Mouse (Mus musculus) E14TG2a.4 (cell line): ENCODE measurements around the gene Gab2.

ENCODE experiments used
- H3K27me3 ChIP-seq: 2 replicates; pipeline ENCODE4 v1.6.1; 2014; ENCODE audit warnings: low read length, control low read depth; ENCODE audit not compliant: insufficient read depth
- H3K36me3 ChIP-seq: 2 replicates; pipeline ENCODE4 v1.6.1; 2014; ENCODE audit warnings: low read length, control low read depth; ENCODE audit not compliant: insufficient read depth
- H3K4me1 ChIP-seq: replicated peaks from 2 replicates; pipeline ENCODE4 v1.6.1; 2014; ENCODE audit warnings: low read depth, low read length, control low read depth
- H3K4me3 ChIP-seq: replicated peaks from 2 replicates; pipeline ENCODE4 v1.5.1; 2014; ENCODE audit warnings: mild to moderate bottlenecking, low read length
- H3K9me3 ChIP-seq: 2 replicates; pipeline ENCODE4 v1.6.1; 2014; ENCODE audit warnings: low read length, control low read depth
- CTCF ChIP-seq: conservative IDR thresholded peaks from 2 replicates; pipeline ENCODE4 v1.5.1; 2014; ENCODE audit warnings: low read length
- NANOG ChIP-seq: IDR thresholded peaks from 2 replicates; pipeline ENCODE4 v1.6.1; 2014; ENCODE audit warnings: borderline replicate concordance, low read length, mixed read lengths
- POU5F1 ChIP-seq: IDR thresholded peaks from 2 replicates; pipeline ENCODE4 v1.6.1; 2014; ENCODE audit warnings: low read length, borderline replicate concordance

The Gab2 gene

GRCm38 (mm10) chr7:97171089-97171488 lies 89.7 kb downstream of the Gab2 start:
- H3K27me3 ChIP-seq = peaks cover 2% of the 10 kb centered on the region; the same call in 1 of the 2 replicates
- TF ChIP-seq NANOG (no peak), CTCF (no peak), POU5F1 (no peak)
- H3K4me3 ChIP-seq = no peak overlapping the region
- H3K36me3 ChIP-seq = no peaks in the 10 kb centered on the region
- no peaks in the 10 kb centered on the region for H3K4me1 ChIP-seq
- no peaks in the 10 kb centered on the region for H3K9me3 ChIP-seq

- no peak for TF ChIP-seq NANOG
- TF ChIP-seq CTCF = no peak
- TF ChIP-seq POU5F1 = no peak
- Histone ChIP-seq H3K27me3 (peaks cover 2% of the 10 kb centered on the region; the same call in 1 of the 2 replicates), H3K4me1 (no peaks in the 10 kb centered on the region), H3K4me3 (no peak overlapping the region), H3K9me3 (no peaks in the 10 kb centered on the region), H3K36me3 (no peaks in the 10 kb centered on the region)
These were observed 90.3 kb downstream of the Gab2 start for GRCm38 (mm10) chr7:97171719-97172118.

- TF ChIP-seq CTCF (no peak), POU5F1 (no peak), NANOG (no peak)
- Histone ChIP-seq H3K9me3 (no peaks in the 10 kb centered on the region), H3K36me3 (no peaks in the 10 kb centered on the region), H3K4me3 (no peak overlapping the region), H3K4me1 (no peaks in the 10 kb centered on the region), H3K27me3 (peaks cover 2% of the 10 kb centered on the region; the same call in 1 of the 2 replicates)
These were observed 90.7 kb downstream of the Gab2 start for GRCm38 (mm10) chr7:97172126-97172525.

GRCm38 (mm10) chr7:97181931-97182330 lies 100.5 kb downstream of the Gab2 start:
- TF ChIP-seq POU5F1 (no peak), NANOG (no peak), CTCF (no peak)
- Histone ChIP-seq H3K4me3 (no peak overlapping the region), H3K9me3 (no peaks in the 10 kb centered on the region), H3K36me3 (no peaks in the 10 kb centered on the region), H3K4me1 (no peaks in the 10 kb centered on the region), H3K27me3 (no peaks in the 10 kb centered on the region)

GRCm38 (mm10) chr7:97183426-97183825 lies 102.0 kb downstream of the Gab2 start:
- Histone ChIP-seq H3K4me3 (no peak overlapping the region), H3K27me3 (no peaks in the 10 kb centered on the region), H3K4me1 (no peaks in the 10 kb centered on the region), H3K36me3 (no peaks in the 10 kb centered on the region), H3K9me3 (no peaks in the 10 kb centered on the region)
- TF ChIP-seq POU5F1 (no peak), NANOG (no peak), CTCF (no peak)

- TF ChIP-seq NANOG = no peak
- no peak for TF ChIP-seq POU5F1
- no peak for TF ChIP-seq CTCF
- H3K27me3 ChIP-seq = no peaks in the 10 kb centered on the region
- no peak overlapping the region for H3K4me3 ChIP-seq
- H3K36me3 ChIP-seq = no peaks in the 10 kb centered on the region
- H3K9me3 ChIP-seq = no peaks in the 10 kb centered on the region
- H3K4me1 ChIP-seq = no peaks in the 10 kb centered on the region
These were observed 102.6 kb downstream of the Gab2 start for GRCm38 (mm10) chr7:97184005-97184404.

- TF ChIP-seq POU5F1 (no peak), CTCF (no peak), NANOG (no peak)
- Histone ChIP-seq H3K4me1 (no peaks in the 10 kb centered on the region), H3K4me3 (no peak overlapping the region), H3K36me3 (no peaks in the 10 kb centered on the region), H3K27me3 (no peaks in the 10 kb centered on the region), H3K9me3 (no peaks in the 10 kb centered on the region)
These were observed 106.1 kb downstream of the Gab2 start for GRCm38 (mm10) chr7:97187387-97188081.

- Histone ChIP-seq H3K36me3 (no peaks in the 10 kb centered on the region), H3K4me3 (no peak overlapping the region), H3K4me1 (no peaks in the 10 kb centered on the region), H3K27me3 (no peaks in the 10 kb centered on the region), H3K9me3 (no peaks in the 10 kb centered on the region)
- TF ChIP-seq NANOG (no peak), CTCF (no peak), POU5F1 (no peak)
These were observed 107.7 kb downstream of the Gab2 start for GRCm38 (mm10) chr7:97189116-97189515.

GRCm38 (mm10) chr7:97203907-97204306 lies 122.5 kb downstream of the Gab2 start:
- Histone ChIP-seq H3K9me3 (no peaks in the 10 kb centered on the region), H3K4me1 (no peaks in the 10 kb centered on the region), H3K27me3 (no peaks in the 10 kb centered on the region), H3K4me3 (no peak overlapping the region), H3K36me3 (no peaks in the 10 kb centered on the region)
- TF ChIP-seq CTCF (no peak), POU5F1 (no peak), NANOG (no peak)
